Mouse (Mus musculus): ENCODE results near the gene Elmo3. TPM values are rescaled to one million over a fixed set of nuclear protein-coding genes. Genes with fewer than 3 reads are reported as not detected.

Gene Elmo3
- polyA plus RNA-seq, 1 experiment from 2014 or later = 8.0 TPM

DNA sequence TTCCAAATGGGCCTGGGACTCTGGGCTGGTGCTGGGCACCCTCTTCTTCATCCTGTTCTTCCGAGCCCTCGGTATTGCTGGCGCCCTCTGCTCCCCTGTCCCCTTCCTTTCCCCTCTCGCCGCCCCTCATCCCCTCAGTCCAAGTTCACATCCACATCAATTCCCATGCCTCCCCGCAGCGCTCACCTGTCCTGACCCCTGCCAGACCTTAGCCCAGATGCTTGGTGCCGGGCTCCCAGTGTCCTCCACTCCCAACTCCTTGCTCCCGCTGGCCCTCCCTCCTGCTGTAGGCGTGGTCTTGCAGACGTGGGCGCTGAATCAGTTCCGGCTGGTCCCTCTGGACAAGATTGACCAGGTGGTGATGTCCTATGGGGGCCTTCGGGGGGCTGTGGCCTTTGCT lies 51.3 kb downstream of the Elmo3 start:
- 79% methylated on average over 14 of the region's 14 CpGs for WGBS
- H3K9ac ChIP-seq = no peak overlapping the region
- H3K4me3 ChIP-seq (ENCODE audit: low read depth, low read length) = no peak overlapping the region
- H3K27me3 ChIP-seq (ENCODE audit: insufficient read depth, low read length) = no peaks in the 10 kb centered on the region
- no peak for ATAC-seq (ENCODE audit: insufficient read depth)
- no peak overlapping the region for H3K27ac ChIP-seq (ENCODE audit: low read depth)
- H3K4me2 ChIP-seq = no peak overlapping the region
- H3K9me3 ChIP-seq (ENCODE audit: low read depth, low read length) = no peaks in the 10 kb centered on the region
- peaks cover 53% of the 10 kb centered on the region for H3K36me3 ChIP-seq (ENCODE audit: insufficient read depth)
- no peak for DNase-seq
- no peak for TF ChIP-seq CTCF (IDR thresholded peaks at IDR 0.05; ENCODE audit: low read depth)
- H3K4me1 ChIP-seq (ENCODE audit: insufficient read depth) = no peaks in the 10 kb centered on the region

DNA sequence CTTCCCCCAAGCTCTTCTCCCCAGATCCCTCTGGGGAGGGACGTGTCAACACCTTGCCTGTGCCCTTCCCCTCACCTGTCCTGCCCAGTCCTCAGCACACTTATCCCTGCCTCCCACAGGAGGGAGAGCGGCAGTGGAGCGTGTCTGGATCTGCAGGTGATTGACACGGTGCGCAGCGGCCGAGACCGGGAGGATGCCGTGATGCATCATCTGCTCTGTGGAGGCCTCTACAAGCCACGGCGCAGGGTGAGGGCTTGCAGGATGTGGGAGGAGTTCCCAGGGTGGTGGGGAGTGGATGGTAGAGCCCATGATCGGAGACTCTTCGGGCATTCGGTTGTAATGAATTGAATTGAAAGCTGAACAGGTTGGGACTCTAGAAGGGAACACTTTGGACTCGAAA lies 53.8 kb downstream of the Elmo3 start:
- no peak for TF ChIP-seq CTCF (IDR thresholded peaks at IDR 0.05; ENCODE audit: low read depth)
- Histone ChIP-seq H3K27ac (ENCODE audit: low read depth) (no peak overlapping the region), H3K4me1 (ENCODE audit: insufficient read depth) (0 out of 2 replicates have a peak, but pooled peaks cover 4% of the 10 kb centered on the region), H3K4me3 (ENCODE audit: low read depth, low read length) (no peak overlapping the region), H3K9ac (no peak overlapping the region), H3K4me2 (no peak overlapping the region), H3K9me3 (ENCODE audit: low read depth, low read length) (no peaks in the 10 kb centered on the region), H3K36me3 (ENCODE audit: insufficient read depth) (peaks cover 59% of the 10 kb centered on the region), H3K27me3 (ENCODE audit: insufficient read depth, low read length) (no peaks in the 10 kb centered on the region)
- 55% methylated on average over 15 of the region's 15 CpGs for WGBS
- ATAC-seq (ENCODE audit: insufficient read depth) (no peak), DNase-seq (no peak)

GRCm38 (mm10) chr8:105359646-105360045 lies 54.2 kb downstream of the Elmo3 start:
- TF ChIP-seq CTCF (IDR thresholded peaks at IDR 0.05; ENCODE audit: low read depth) = peak; percentile 65
- peak; percentile 79 for DNase-seq
- Histone ChIP-seq H3K4me3 (ENCODE audit: low read depth, low read length) (no peak overlapping the region), H3K4me1 (ENCODE audit: insufficient read depth) (0 out of 2 replicates have a peak, but pooled peaks cover 4% of the 10 kb centered on the region), H3K9ac (no peak overlapping the region), H3K27ac (ENCODE audit: low read depth) (no peak overlapping the region), H3K36me3 (ENCODE audit: insufficient read depth) (peaks cover 60% of the 10 kb centered on the region), H3K9me3 (ENCODE audit: low read depth, low read length) (no peaks in the 10 kb centered on the region), H3K4me2 (no peak overlapping the region), H3K27me3 (ENCODE audit: insufficient read depth, low read length) (no peaks in the 10 kb centered on the region)
- ATAC-seq (ENCODE audit: insufficient read depth) = peak; percentile 51; the same call in 1 of the 2 replicates
- WGBS = 31% methylated on average over 4 of the region's 4 CpGs

MicroRNA genes within 50 kb of the gene (microRNA counts, 519-probe panel; counts per million panel counts)
- 2,315 counts per million, percentile 37 among the panel's probes with 10 or more counts for microRNA mmu-miR-328

Small RNAs within 50 kb of the gene (microRNA-seq; reads per million reads assigned to microRNA genes)
- gene Gm27320 (ENCODE audit: borderline number of aligned reads) = not detected
- 255 reads per million, percentile 59 among the genes with 10 or more reads in this experiment for gene Mir328 (ENCODE audit: borderline number of aligned reads)

Other genes with a start within 250 kb of the Elmo3 start
- not detected in 2 replicates for gene Ces3b, start 221.8 kb upstream of the Elmo3 start, polyA plus RNA-seq (2014; fragmentation: Nextera tagmentation; extraction: Ambion mirVana)
- gene Ces4a, start 173.8 kb upstream of the Elmo3 start, polyA plus RNA-seq (2014; fragmentation: Nextera tagmentation; extraction: Ambion mirVana) = not detected in 2 replicates
- gene Cbfb, start 134.9 kb upstream of the Elmo3 start, polyA plus RNA-seq (2014; fragmentation: Nextera tagmentation; extraction: Ambion mirVana) = 81.4 and 85.2 TPM in 2 replicates
- gene D230025D16Rik, start 80.5 kb upstream of the Elmo3 start, polyA plus RNA-seq (2014; fragmentation: Nextera tagmentation; extraction: Ambion mirVana) = 35.4 and 36.1 TPM in 2 replicates
- gene B3gnt9, start 50.4 kb upstream of the Elmo3 start, polyA plus RNA-seq (2014; fragmentation: Nextera tagmentation; extraction: Ambion mirVana) = 17.4 and 21.2 TPM in 2 replicates
- gene Tradd, start 41.0 kb upstream of the Elmo3 start, polyA plus RNA-seq (2014; fragmentation: Nextera tagmentation; extraction: Ambion mirVana) = 24.3 and 26.1 TPM in 2 replicates
- 3.8 and 4.6 TPM in 2 replicates for gene Fbxl8, start 41.0 kb upstream of the Elmo3 start, polyA plus RNA-seq (2014; fragmentation: Nextera tagmentation; extraction: Ambion mirVana)
- 0.33 and 0.34 TPM in 2 replicates for gene Hsf4, start 35.8 kb upstream of the Elmo3 start, polyA plus RNA-seq (2014; fragmentation: Nextera tagmentation; extraction: Ambion mirVana)
- 0.61 and 1.1 TPM in 2 replicates for gene Nol3, start 29.5 kb upstream of the Elmo3 start, polyA plus RNA-seq (2014; fragmentation: Nextera tagmentation; extraction: Ambion mirVana)
- gene 4931428F04Rik, start 15.7 kb upstream of the Elmo3 start, polyA plus RNA-seq (2014; fragmentation: Nextera tagmentation; extraction: Ambion mirVana) = 9.0 and 9.5 TPM in 2 replicates
- 31.9 and 33.3 TPM in 2 replicates for gene Exoc3l, start 9.5 kb upstream of the Elmo3 start, polyA plus RNA-seq (2014; fragmentation: Nextera tagmentation; extraction: Ambion mirVana)
- 102 and 112 TPM in 2 replicates for gene E2f4, start 7.9 kb upstream of the Elmo3 start, polyA plus RNA-seq (2014; fragmentation: Nextera tagmentation; extraction: Ambion mirVana)
- gene Lrrc29, start 20.7 kb downstream of the Elmo3 start, polyA plus RNA-seq (2014; fragmentation: Nextera tagmentation; extraction: Ambion mirVana) = 2.7 and 3.1 TPM in 2 replicates
- gene Tmem208, start 20.8 kb downstream of the Elmo3 start, polyA plus RNA-seq (2014; fragmentation: Nextera tagmentation; extraction: Ambion mirVana) = 108 and 115 TPM in 2 replicates
- 15.8 and 18.8 TPM in 2 replicates for gene Fhod1, start 42.4 kb downstream of the Elmo3 start, polyA plus RNA-seq (2014; fragmentation: Nextera tagmentation; extraction: Ambion mirVana)
- 9.9 and 10.9 TPM in 2 replicates for gene Slc9a5, start 43.2 kb downstream of the Elmo3 start, polyA plus RNA-seq (2014; fragmentation: Nextera tagmentation; extraction: Ambion mirVana)
- gene Plekhg4, start 67.7 kb downstream of the Elmo3 start, polyA plus RNA-seq (2014; fragmentation: Nextera tagmentation; extraction: Ambion mirVana) = 1.8 and 1.9 TPM in 2 replicates
- gene Kctd19, start 107.9 kb downstream of the Elmo3 start, polyA plus RNA-seq (2014; fragmentation: Nextera tagmentation; extraction: Ambion mirVana) = 0.12 and 0.32 TPM in 2 replicates
- 0.34 and 0.50 TPM in 2 replicates for gene Lrrc36, start 108.0 kb downstream of the Elmo3 start, polyA plus RNA-seq (2014; fragmentation: Nextera tagmentation; extraction: Ambion mirVana)
- gene Tppp3, start 165.9 kb downstream of the Elmo3 start, polyA plus RNA-seq (2014; fragmentation: Nextera tagmentation; extraction: Ambion mirVana) = 41.1 and 42.3 TPM in 2 replicates
- gene Zdhhc1, start 191.3 kb downstream of the Elmo3 start, polyA plus RNA-seq (2014; fragmentation: Nextera tagmentation; extraction: Ambion mirVana) = 40.0 and 41.9 TPM in 2 replicates
- gene Hsd11b2, start 213.2 kb downstream of the Elmo3 start, polyA plus RNA-seq (2014; fragmentation: Nextera tagmentation; extraction: Ambion mirVana) = 4.8 and 5.9 TPM in 2 replicates

Measured in lung, embryonic 14.5 days (tissue).